Mouse (Mus musculus) G1E (cell line): ENCODE data around the gene Brinp1.

Experiments
- CTCF ChIP-seq: IDR thresholded peaks from 2 replicates; pipeline ENCODE4 v1.5.1; 2012; ENCODE audit warnings: low read depth, low read length, inconsistent platforms, mixed read lengths
- GATA1 ChIP-seq: IDR thresholded peaks from 2 replicates; pipeline ENCODE4 v1.6.1; 2012; ENCODE audit warnings: borderline replicate concordance, low read length, inconsistent platforms, mixed read lengths
- GATA2 ChIP-seq: IDR thresholded peaks from 2 replicates; pipeline ENCODE4 v1.6.1; 2012; ENCODE audit warnings: low read depth, low read length, inconsistent platforms, borderline replicate concordance
- POLR2AphosphoS5 ChIP-seq: IDR thresholded peaks from 2 replicates; pipeline ENCODE4 v1.6.1; 2012; ENCODE audit warnings: low read depth, low read length, inconsistent platforms; ENCODE audit not compliant: insufficient replicate concordance
- TAL1 ChIP-seq: conservative IDR thresholded peaks from 2 replicates; pipeline ENCODE4 v1.6.1; 2012; ENCODE audit warnings: low read depth, low read length, inconsistent platforms, mixed read lengths

DNA sequence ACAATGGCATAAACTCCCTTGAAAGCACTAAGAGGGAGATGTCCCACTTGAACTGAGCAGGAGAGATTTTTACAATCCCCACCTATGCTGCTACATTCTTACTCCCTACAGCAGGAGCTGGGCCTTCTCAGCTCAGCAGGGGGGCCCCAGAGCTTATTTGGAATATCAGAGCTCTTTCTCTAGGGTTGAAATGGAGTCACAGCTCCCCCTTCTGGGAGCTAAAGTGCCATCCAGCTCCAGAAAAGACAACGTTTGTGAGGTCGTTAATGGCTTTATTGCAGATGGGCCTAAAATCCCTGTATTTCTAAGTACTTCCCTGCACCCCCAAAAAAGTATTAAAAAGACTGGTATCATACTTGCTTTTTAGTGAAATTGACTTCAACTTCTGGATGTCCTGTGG lies 3.6 kb downstream of the Brinp1 start:
- TF ChIP-seq CTCF (no peak), TAL1 (no peak), GATA1 (no peak), POLR2AphosphoS5 (no peak), GATA2 (no peak)
